In genomic region chr11:69935137-69935879, GRCm38 (mm10) we compare ENCODE assay signal across 8 mouse cellular contexts. TPM values are rescaled to one million over a fixed set of nuclear protein-coding genes. Genes with fewer than 3 reads are reported as not detected.
A peak's percentile ranks its signal among the peaks of the same experiment; 100 is the strongest.
DNase-seq lines count a peak whose midpoint lies in the region; ATAC-seq and TF ChIP-seq lines count a peak whose summit lies in the region.

Ybx2 (plus strand) TSS chr11:69935796.

- no peak within 1 kb of the TSS for H3K27ac ChIP-seq in bone marrow macrophage, adult 2 months (ENCODE audit: insufficient read depth, low read depth, low read length)
- H3K27ac ChIP-seq in embryonic fibroblast, embryonic 13.5 days (ENCODE audit: insufficient read depth, low read length) = no peak within 1 kb of the TSS
- 0 out of 2 replicates have a peak within 1 kb of the TSS, but pooled peaks have one; percentile 11 for H3K27ac ChIP-seq in limb, embryonic 15.5 days
- no peak within 1 kb of the TSS for H3K27ac ChIP-seq in midbrain, postnatal 0 days (ENCODE audit: low read depth, low read length)

- peaks cover 46% of the 10 kb centered on the region for H3K27me3 ChIP-seq in C2C12 (ENCODE audit: control insufficient read depth, insufficient read depth, insufficient read length)
- H3K27me3 ChIP-seq in limb, embryonic 15.5 days = peaks cover 10% of the 10 kb centered on the region; the same call in 1 of the 2 replicates
- peaks cover 3% of the 10 kb centered on the region; the same call in 1 of the 2 replicates for H3K27me3 ChIP-seq in midbrain, postnatal 0 days (ENCODE audit: insufficient read depth, low read length)

- H3K36me3 ChIP-seq in C2C12 (ENCODE audit: control insufficient read depth, insufficient read depth) = no peaks in the 10 kb centered on the region
- no peaks in the 10 kb centered on the region for H3K36me3 ChIP-seq in limb, embryonic 15.5 days
- no peaks in the 10 kb centered on the region for H3K36me3 ChIP-seq in midbrain, postnatal 0 days (ENCODE audit: insufficient read depth, low read length)

- TF ChIP-seq CTCF in C2C12 (IDR thresholded peaks at IDR 0.05; ENCODE audit: control insufficient read depth, insufficient read depth, insufficient read length) = no peak
- TF ChIP-seq CTCF in bone marrow macrophage, adult 2 months (IDR thresholded peaks at IDR 0.05; ENCODE audit: low read depth, low read length) = no peak
- TF ChIP-seq CTCF in embryonic fibroblast, embryonic 13.5 days (IDR thresholded peaks at IDR 0.05; ENCODE audit: borderline replicate concordance, insufficient read depth, low read length) = no peak
- TF ChIP-seq CTCF in midbrain, postnatal 0 days (IDR thresholded peaks at IDR 0.05) = peak; percentile 34; the same call in 1 of the 2 replicates

- H3K79me3 ChIP-seq in C2C12 (ENCODE audit: low read depth) = no peaks in the 10 kb centered on the region

- no peak for TF ChIP-seq POLR2A in bone marrow macrophage, adult 2 months (IDR thresholded peaks at IDR 0.05; ENCODE audit: borderline replicate concordance, low read depth, low read length)
- TF ChIP-seq POLR2A in embryonic fibroblast, embryonic 13.5 days (IDR thresholded peaks at IDR 0.05; ENCODE audit: low read depth, low read length) = no peak

- H3ac ChIP-seq in C2C12 (ENCODE audit: control insufficient read depth, insufficient read length, low read depth) = no peak within 1 kb of the TSS

- WGBS in limb, embryonic 15.5 days = 2% methylated on average over 40 of the region's 62 CpGs
- WGBS in midbrain, postnatal 0 days = 2% methylated on average over 38 of the region's 62 CpGs

- peak within 1 kb of the TSS; percentile 99 for H3K4me2 ChIP-seq in limb, embryonic 15.5 days
- peak within 1 kb of the TSS; percentile 99 for H3K4me2 ChIP-seq in midbrain, postnatal 0 days (ENCODE audit: low read depth, low read length, poor library complexity, severe bottlenecking)

- H3K4me3 ChIP-seq in C2C12 (ENCODE audit: insufficient read depth, poor library complexity, severe bottlenecking) = no peak within 1 kb of the TSS
- peak within 1 kb of the TSS; percentile 30 for H3K4me3 ChIP-seq in bone marrow macrophage, adult 2 months (ENCODE audit: insufficient read depth, low read length)
- H3K4me3 ChIP-seq in embryonic fibroblast, embryonic 13.5 days (ENCODE audit: insufficient read depth, low read length) = peak within 1 kb of the TSS; percentile 14; the same call in 1 of the 2 replicates
- peak within 1 kb of the TSS; percentile 54 for H3K4me3 ChIP-seq in limb, embryonic 15.5 days
- H3K4me3 ChIP-seq in midbrain, postnatal 0 days (ENCODE audit: low read depth, low read length) = peak within 1 kb of the TSS; percentile 54

- H3K9ac ChIP-seq in limb, embryonic 15.5 days = peak within 1 kb of the TSS; percentile 37
- peak within 1 kb of the TSS; percentile 67 for H3K9ac ChIP-seq in midbrain, postnatal 0 days (replicated peaks; ENCODE audit: low read length, poor library complexity, severe bottlenecking)

- H3K79me2 ChIP-seq in C2C12 (ENCODE audit: control insufficient read depth, insufficient read depth) = no peaks in the 10 kb centered on the region

- H3K4me1 ChIP-seq in bone marrow macrophage, adult 2 months (ENCODE audit: control insufficient read depth, insufficient read depth, low read length) = peaks cover 12% of the 10 kb centered on the region
- H3K4me1 ChIP-seq in embryonic fibroblast, embryonic 13.5 days (ENCODE audit: control insufficient read depth, insufficient read depth, low read length) = no peaks in the 10 kb centered on the region
- peaks cover 48% of the 10 kb centered on the region for H3K4me1 ChIP-seq in limb, embryonic 15.5 days
- no peaks in the 10 kb centered on the region for H3K4me1 ChIP-seq in midbrain, postnatal 0 days (ENCODE audit: insufficient read depth, low read length)

- DNase-seq in heart, adult 9 months (ENCODE audit: low spot score in 2 of 2) = peak; percentile 84 to 87
- DNase-seq in kidney, adult 9 months = peak; percentile 90
- peak; percentile 94 for DNase-seq in midbrain, postnatal 0 days (ENCODE audit: low spot score)
- DNase-seq in spleen, postnatal 36 days (ENCODE audit: low spot score in 2 of 2) = peak; percentile 82 to 87

- peak; percentile 90 for ATAC-seq in limb, embryonic 15.5 days (ENCODE audit: insufficient number of reproducible peaks, low FRiP score, low TSS enrichment, low read depth)
- ATAC-seq in midbrain, postnatal 0 days (ENCODE audit: low FRiP score) = peak; percentile 93

- no peaks in the 10 kb centered on the region for H3K9me3 ChIP-seq in limb, embryonic 15.5 days
- no peaks in the 10 kb centered on the region for H3K9me3 ChIP-seq in midbrain, postnatal 0 days (ENCODE audit: low read length)

TF ChIP-seq in C2C12, 6 proteins besides CTCF, POLR2A, EP300 and RAD21:
- peak; percentile 86 for TF ChIP-seq USF1 (IDR thresholded peaks at IDR 0.05; ENCODE audit: low read depth)
- no peak for TF ChIP-seq MAX (IDR thresholded peaks at IDR 0.05)

RNA-seq across cellular contexts. Expression of gene Ybx2, which starts in this region (rescaled TPM):
- polyA plus RNA-seq in C2C12 (2012; fragmentation: generic; extraction: Trizol) = 0.02 TPM
- polyA plus RNA-seq in bone marrow macrophage, adult 2 months (2012; ENCODE audit: insufficient read depth, insufficient read length, missing spikeins) = not detected in 2 replicates
- polyA plus RNA-seq in embryonic fibroblast, embryonic 13.5 days (2011; ENCODE audit: insufficient read length, low read depth, missing spikeins) = not detected in 2 replicates
- 3.6 and 4.6 TPM in 2 replicates for polyA plus RNA-seq in limb, embryonic 15.5 days (2015; fragmentation: Nextera tagmentation; extraction: Ambion mirVana)
- total RNA-seq in midbrain, postnatal 0 days (2014; rRNA removed) = 5.0 and 8.4 TPM in 2 replicates
- 3.4 and 4.2 TPM in 2 replicates for polyA plus RNA-seq in midbrain, postnatal 0 days (2015; fragmentation: Nextera tagmentation; extraction: Ambion mirVana)
